Mouse (Mus musculus): ENCODE results near the gene Map3k11.

DNA sequence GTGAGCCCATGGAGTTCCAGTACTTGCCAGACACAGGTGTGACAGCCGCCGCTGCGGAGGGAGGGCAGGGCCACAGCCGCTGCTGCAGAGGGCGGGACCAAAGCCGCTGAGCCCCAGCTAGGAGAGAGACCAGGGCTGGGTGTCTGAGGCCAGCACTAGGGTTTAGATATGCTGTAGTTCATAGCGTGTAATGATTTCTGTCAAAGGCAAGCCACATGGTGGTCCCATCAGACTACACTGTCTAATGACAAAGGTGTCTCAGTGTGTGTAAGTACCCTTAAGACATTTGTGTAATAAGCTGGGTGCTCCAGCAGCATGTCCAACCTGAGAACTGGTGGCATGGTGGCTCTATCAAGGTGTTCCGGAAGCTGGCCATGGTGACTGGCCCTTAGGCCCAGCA lies 46.9 kb upstream of the Map3k11 start:
- no peak for TF ChIP-seq CTCF (IDR thresholded peaks at IDR 0.05; ENCODE audit: borderline replicate concordance, insufficient read depth, low read length)
- no peak for TF ChIP-seq POLR2A (IDR thresholded peaks at IDR 0.05; ENCODE audit: low read depth, low read length)
